Mouse (Mus musculus) thymus, postnatal 0 days (tissue): ENCODE results near the gene Adam20. TPM values are rescaled to one million over a fixed set of nuclear protein-coding genes. Genes with fewer than 3 reads are reported as not detected.
"Not testable (repeated sequence)": the region's sequence is repeated elsewhere in the genome, so short reads cannot be mapped to it uniquely, and the experiment has no call there.

Experiments used
- DNase-seq: peaks from one replicate; pipeline ENCODE4 v3.0.0-alpha.2; 2015; ENCODE audit warnings: low spot score
- polyA plus RNA-seq: library from polyadenylated mRNA; unstranded; fragments of >200 nt; fragmentation: Nextera tagmentation; extraction: Ambion mirVana; gene quantifications from 2 replicates; pipeline ENCODE4 v1.2.1, GENCODE M21; 2015

Adam20 gene
- not detected in 2 replicates for polyA plus RNA-seq

DNA sequence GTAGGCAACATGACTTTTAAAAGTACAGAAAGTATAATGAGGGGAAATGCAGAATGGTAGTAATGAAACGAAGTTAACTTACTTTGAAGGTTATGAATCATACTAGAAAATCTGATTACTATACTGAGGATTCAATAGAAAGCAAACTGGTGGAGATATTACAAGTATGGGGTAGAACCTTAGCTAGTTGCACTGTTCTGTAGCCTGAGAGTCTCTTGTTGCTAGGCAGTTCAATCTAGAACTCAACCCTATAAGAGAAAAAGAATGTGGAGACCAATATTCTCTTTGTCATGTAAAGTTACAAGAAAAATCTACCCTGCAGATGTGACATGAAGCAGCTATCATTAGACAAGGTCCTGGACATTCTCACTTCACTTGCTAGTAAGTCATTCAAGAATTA, at the start of gene Adam20:
Adam20 (plus strand) TSS at position 301 of the 400 bp plus-strand sequence.
- not testable (repeated sequence) for DNase-seq

GRCm38 (mm10) chr8:40751908-40752307, 41.2 kb upstream of the Adam20 start, which contains the start of gene Adam25:
TSS of gene Adam25 (plus strand) at chr8:40752208.
- not testable (repeated sequence) for DNase-seq

- DNase-seq = no peak
Observed at GRCm38 (mm10) chr8:40783320-40783719, 9.8 kb upstream of the Adam20 start.

DNA sequence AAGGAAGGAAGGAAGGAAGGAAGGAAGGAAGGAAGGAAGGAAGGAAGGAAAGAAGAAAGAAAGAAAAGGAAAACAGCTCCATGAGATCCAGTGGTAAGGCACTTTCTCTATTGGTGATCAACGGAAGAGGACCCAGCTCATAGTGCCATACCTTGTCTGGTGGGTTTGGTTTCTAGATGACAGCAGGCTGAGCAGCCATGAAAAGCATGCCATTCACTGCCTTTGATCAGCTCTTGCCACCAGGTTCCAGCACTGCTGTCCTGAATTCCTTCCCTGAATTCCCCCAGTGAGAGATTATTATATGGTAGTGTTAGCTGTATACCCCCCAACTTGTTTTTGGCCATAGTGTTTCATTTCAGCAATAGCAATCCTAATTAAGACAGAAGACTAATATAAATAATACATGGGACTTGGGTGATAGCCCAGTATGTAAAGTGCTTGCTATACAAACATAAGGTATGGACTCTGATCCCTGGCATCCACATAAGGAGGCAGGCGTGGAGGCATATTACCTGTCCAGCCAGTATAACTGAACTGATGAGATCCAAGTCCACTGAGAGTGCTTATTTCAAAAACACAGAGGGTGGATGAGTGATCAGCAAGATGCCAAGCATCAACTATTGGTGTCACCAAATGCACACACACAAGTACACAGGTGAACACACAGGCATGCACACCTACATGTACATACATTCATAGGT, 10.5 kb downstream of the Adam20 start:
- no peak for DNase-seq

Other genes with a start within 250 kb of the Adam20 start
- gene Adam24, start 118.2 kb upstream of the Adam20 start, polyA plus RNA-seq = not detected in 2 replicates
- not detected in 2 replicates for gene Adam25, start 41.1 kb upstream of the Adam20 start, polyA plus RNA-seq
- not detected in 2 replicates for gene Adam39, start 29.7 kb downstream of the Adam20 start, polyA plus RNA-seq